ENCODE assay signal across 8 mouse cellular contexts in genomic region chr9:50774026-50774462, GRCm38 (mm10). TPM values are rescaled to one million over a fixed set of nuclear protein-coding genes. Genes with fewer than 3 reads are reported as not detected.
DNase-seq lines count a peak whose midpoint lies in the region; ATAC-seq lines count a peak whose summit lies in the region.
"Had no signal": no experiment of that assay in that cellular context is flagged by ENCODE, and none has a peak within 500 bp of the region (broad histone marks: within the 10 kb centered on the region; RNA-seq: fewer than 3 reads in every experiment).

No protein-coding gene starts in this region.

- H3K36me3 ChIP-seq in forebrain, embryonic 16.5 days (ENCODE audit: control insufficient read depth, insufficient read depth): no peaks in the 10 kb centered on the region
- H3K36me3 ChIP-seq in macrophage (ENCODE audit: inconsistent target): no peaks in the 10 kb centered on the region

- no peak for ATAC-seq in forebrain, embryonic 16.5 days

- H3K4me1 ChIP-seq in forebrain, embryonic 16.5 days (replicated peaks; ENCODE audit: control insufficient read depth, insufficient read depth, low read length): peaks cover 18% of the 10 kb centered on the region

- H3K4me3 ChIP-seq in forebrain, embryonic 16.5 days (replicated peaks; ENCODE audit: low read length): peak overlapping the region; percentile 4; the same call in 1 of the 2 replicates
- peak overlapping the region; percentile 45; the same call in 1 of the 2 replicates for H3K4me3 ChIP-seq in macrophage (ENCODE audit: inconsistent target)

- H3K27me3 ChIP-seq in forebrain, embryonic 16.5 days (replicated peaks; ENCODE audit: control insufficient read depth, insufficient read depth, low read length): no peaks in the 10 kb centered on the region

- H3K79me2 ChIP-seq in macrophage (ENCODE audit: inconsistent target): no peaks in the 10 kb centered on the region; the same call in 1 of the 2 replicates

- H3K4me2 ChIP-seq in forebrain, embryonic 16.5 days (ENCODE audit: low read length): peak overlapping the region; percentile 75

- WGBS in forebrain, embryonic 16.5 days: 80% methylated on average over 4 of the region's 4 CpGs
- WGBS in macrophage (ENCODE audit: missing documents): 8% methylated on average over 4 of the region's 4 CpGs

- peak overlapping the region; percentile 18; the same call in 1 of the 2 replicates for H3K27ac ChIP-seq in forebrain, embryonic 16.5 days (ENCODE audit: low read length)
- peak overlapping the region; percentile 65 for H3K27ac ChIP-seq in macrophage

- H3K9me3 ChIP-seq in forebrain, embryonic 16.5 days (ENCODE audit: control insufficient read depth, low read length): no peaks in the 10 kb centered on the region

- H3K9ac ChIP-seq in forebrain, embryonic 16.5 days (replicated peaks; ENCODE audit: low read depth, low read length): no peak overlapping the region

- DNase-seq in spleen, adult 12 weeks (ENCODE audit: low spot score): peak; percentile 11
- DNase-seq in spleen, postnatal 4 days (ENCODE audit: low spot score in 2 of 2): no peak
- DNase-seq in cerebellum, adult 9-11 months: no peak
- no peak for DNase-seq in right cerebral cortex, postnatal 10 days (ENCODE audit: low spot score in 2 of 2)
- no peak for DNase-seq in layer of hippocampus, adult 9-11 months
- DNase-seq: kidney, adult 8-10 months had no signal

RNA-seq across cellular contexts. Expression of gene Alg9, which starts 0.8 kb away (rescaled TPM):
- polyA plus RNA-seq in forebrain, embryonic 16.5 days (2015; fragmentation: Nextera tagmentation; extraction: Ambion mirVana): 51.0 and 54.1 TPM in 2 replicates
- 10 to 100 TPM in 23 of 26 experiments, 1 to 10 TPM in 3; 5.0 to 30.0 (median 14.1) TPM for total RNA-seq in macrophage (2018; cell fraction: chromatin; rRNA removed)
- 10 to 100 TPM; 12.9 to 23.8 (median 18.5) TPM for total RNA-seq in macrophage (2018; cell fraction: cytosol; rRNA removed)
- total RNA-seq in macrophage (2018; cell fraction: nucleus; rRNA removed): 10 to 100 TPM in 25 of 26 experiments, 1 to 10 TPM in 1; 9.8 to 20.5 (median 14.9) TPM
- polyA plus RNA-seq in macrophage (2018): 15.2 to 18.8 TPM (median 15.5 TPM) in 3 replicates

RNA-seq across cellular contexts. Expression of gene 1110032A03Rik, which starts 1.3 kb away (rescaled TPM):
- 52.5 and 56.1 TPM in 2 replicates for polyA plus RNA-seq in forebrain, embryonic 16.5 days (2015; fragmentation: Nextera tagmentation; extraction: Ambion mirVana)
- total RNA-seq in macrophage (2018; cell fraction: chromatin; rRNA removed): 10 to 100 TPM in 8 of 26 experiments, 1 to 10 TPM in 18; 1.6 to 25.2 (median 6.7) TPM
- total RNA-seq in macrophage (2018; cell fraction: cytosol; rRNA removed): 10 to 100 TPM; 13.7 to 32.0 (median 18.3) TPM
- total RNA-seq in macrophage (2018; cell fraction: nucleus; rRNA removed): 10 to 100 TPM in 7 of 26 experiments, 1 to 10 TPM in 19; 1.5 to 19.7 (median 7.3) TPM
- 11.0 to 58.1 TPM (median 28.0 TPM) in 3 replicates for polyA plus RNA-seq in macrophage (2018)

RNA-seq across cellular contexts. Expression of gene Fdxacb1, which starts 6.0 kb away (rescaled TPM):
- 12.0 and 13.3 TPM in 2 replicates for polyA plus RNA-seq in forebrain, embryonic 16.5 days (2015; fragmentation: Nextera tagmentation; extraction: Ambion mirVana)
- 10 to 100 TPM in 5 of 26 experiments, 1 to 10 TPM in 21; 3.5 to 13.8 (median 8.4) TPM for total RNA-seq in macrophage (2018; cell fraction: chromatin; rRNA removed)
- 1 to 10 TPM; 2.3 to 4.5 (median 3.2) TPM for total RNA-seq in macrophage (2018; cell fraction: cytosol; rRNA removed)
- 10 to 100 TPM in 6 of 26 experiments, 1 to 10 TPM in 20; 6.0 to 14.5 (median 9.2) TPM for total RNA-seq in macrophage (2018; cell fraction: nucleus; rRNA removed)
- polyA plus RNA-seq in macrophage (2018): 2.4 to 5.8 TPM (median 2.7 TPM) in 3 replicates

RNA-seq across cellular contexts. Expression of gene Hspb2, which starts 21.9 kb away (rescaled TPM):
- polyA plus RNA-seq in forebrain, embryonic 16.5 days (2015; fragmentation: Nextera tagmentation; extraction: Ambion mirVana): 0.81 and 0.96 TPM in 2 replicates
- not detected for total RNA-seq in macrophage (2018; cell fraction: chromatin; rRNA removed)
- not detected for total RNA-seq in macrophage (2018; cell fraction: cytosol; rRNA removed)
- not detected for total RNA-seq in macrophage (2018; cell fraction: nucleus; rRNA removed)
- polyA plus RNA-seq in macrophage (2018): not detected in 3 replicates

RNA-seq across cellular contexts. Expression of gene Cryab, which starts 22.9 kb away (rescaled TPM):
- 10.1 and 17.3 TPM in 2 replicates for polyA plus RNA-seq in forebrain, embryonic 16.5 days (2015; fragmentation: Nextera tagmentation; extraction: Ambion mirVana)
- total RNA-seq in macrophage (2018; cell fraction: chromatin; rRNA removed): 10 to 100 TPM in 1 of 26 experiments, not detected in 25; 11.5 TPM
- under 1 TPM in 25 of 26 experiments, not detected in 1; 0.19 to 0.94 (median 0.59) TPM for total RNA-seq in macrophage (2018; cell fraction: cytosol; rRNA removed)
- total RNA-seq in macrophage (2018; cell fraction: nucleus; rRNA removed): 1 to 10 TPM in 3 of 26 experiments, not detected in 23; 1.3 to 1.7 (median 1.3) TPM
- 0.48 to 0.95 TPM (median 0.95 TPM) in 3 replicates for polyA plus RNA-seq in macrophage (2018)
